Mouse (Mus musculus) olfactory bulb, adult 2 months (tissue): ENCODE measurements around the gene Spats2.

Experiments used
- CTCF ChIP-seq: fragments of 200-500 bp; IDR thresholded peaks from 2 replicates; pipeline ENCODE4 v1.5.1; 2012; ENCODE audit warnings: low read depth, mild to moderate bottlenecking, low read length, moderate library complexity; ENCODE audit not compliant: insufficient read depth
- POLR2A ChIP-seq: fragments of 200-500 bp; IDR thresholded peaks from 2 replicates; pipeline ENCODE4 v1.6.1; 2012; ENCODE audit warnings: mild to moderate bottlenecking, low read depth, low read length, moderate library complexity; ENCODE audit not compliant: insufficient read depth

DNA sequence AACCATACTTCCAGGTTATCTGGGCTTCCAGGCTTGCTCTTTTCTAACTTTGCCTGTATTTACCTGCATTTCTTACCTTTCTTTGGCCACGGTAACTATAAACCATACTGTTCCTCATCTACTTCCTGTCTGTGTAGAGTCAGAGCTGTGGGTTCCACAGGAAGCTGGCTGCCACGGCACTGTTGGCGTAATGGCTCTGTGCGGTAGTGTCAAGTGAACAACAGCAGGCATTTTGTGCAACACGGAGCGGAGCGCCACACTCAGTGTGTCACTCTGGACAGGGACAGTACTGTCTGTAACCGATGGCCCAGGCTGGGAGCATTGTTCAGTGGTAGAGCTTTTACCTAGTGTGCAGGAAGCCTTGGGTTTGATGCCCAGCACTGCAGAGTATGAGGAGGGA, 27.8 kb downstream of the Spats2 start:
- TF ChIP-seq CTCF (no peak), POLR2A (no peak)
